Mouse (Mus musculus) erythroblast, embryonic 14.5 days (primary cell): ENCODE results near the gene Snx33. TPM values are rescaled to one million over a fixed set of nuclear protein-coding genes. Genes with fewer than 3 reads are reported as not detected.

Experiments
- H3K27me3 ChIP-seq: 2 replicates; pipeline ENCODE4 v1.6.1; 2012; ENCODE audit warnings: inconsistent platforms; ENCODE audit not compliant: control insufficient read depth
- H3K36me3 ChIP-seq: 2 replicates; pipeline ENCODE4 v1.6.1; 2012; ENCODE audit warnings: mild to moderate bottlenecking, inconsistent platforms; ENCODE audit not compliant: control insufficient read depth
- H3K4me1 ChIP-seq: 2 replicates; pipeline ENCODE4 v1.6.1; 2012; ENCODE audit warnings: inconsistent platforms; ENCODE audit not compliant: control insufficient read depth
- H3K4me3 ChIP-seq: replicated peaks from 2 replicates; pipeline ENCODE3; 2012; ENCODE audit warnings: moderate library complexity, mild to moderate bottlenecking, inconsistent platforms
- H3K9me3 ChIP-seq: 2 replicates; pipeline ENCODE4 v1.6.1; 2012; ENCODE audit warnings: low read length, inconsistent platforms, mixed read lengths; ENCODE audit not compliant: control insufficient read depth
- GATA1 ChIP-seq: IDR thresholded peaks from 2 replicates; pipeline ENCODE4 v1.6.1; 2012; ENCODE audit warnings: low read length, inconsistent platforms, mixed read lengths
- TAL1 ChIP-seq: IDR thresholded peaks from 3 replicates; pipeline ENCODE4 v1.6.1; 2012; ENCODE audit warnings: low read length, inconsistent platforms, mixed read lengths
- polyA plus RNA-seq: library from polyadenylated mRNA; stranded (reverse); fragments of >175 nt; gene quantifications from 2 replicates; pipeline ENCODE4 v1.2.3, GENCODE M21; 2012

Gene Snx33
- polyA plus RNA-seq, 1 experiment, result not detected

- Histone ChIP-seq H3K27me3 (no peaks in the 10 kb centered on the region), H3K4me1 (peaks cover 4% of the 10 kb centered on the region), H3K9me3 (no peaks in the 10 kb centered on the region), H3K36me3 (no peaks in the 10 kb centered on the region), H3K4me3 (no peak overlapping the region)
- TF ChIP-seq GATA1 (no peak), TAL1 (no peak)
Measured at GRCm38 (mm10) chr9:56886601-56887000, 41.6 kb downstream of the Snx33 start.

GRCm38 (mm10) chr9:56886113-56886512, 42.1 kb downstream of the Snx33 start:
- no peak for TF ChIP-seq GATA1
- no peak for TF ChIP-seq TAL1
- H3K27me3 ChIP-seq, result no peaks in the 10 kb centered on the region
- no peaks in the 10 kb centered on the region for H3K9me3 ChIP-seq

DNA sequence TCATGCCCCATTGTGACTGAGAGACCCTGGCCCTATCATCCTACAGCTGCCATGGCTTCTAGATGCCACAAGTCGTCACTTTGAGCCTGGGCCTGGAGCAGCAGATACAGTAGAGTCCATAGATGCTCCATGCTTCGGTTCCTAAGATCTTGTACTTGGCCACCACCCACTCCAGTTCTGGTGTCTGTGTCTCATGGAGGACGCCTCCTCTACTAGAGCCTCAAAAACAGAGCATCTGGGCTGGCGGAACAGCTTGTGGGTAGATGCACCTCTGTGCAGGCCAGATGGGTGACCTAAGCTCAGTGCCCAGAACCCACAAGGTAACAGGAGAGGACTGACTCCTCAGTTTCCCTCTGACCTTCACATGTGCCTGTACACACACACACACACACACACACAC, 43.8 kb downstream of the Snx33 start:
- H3K4me3 ChIP-seq, result no peak overlapping the region
- no peak for TF ChIP-seq GATA1
- TF ChIP-seq TAL1, result no peak
- no peaks in the 10 kb centered on the region for H3K27me3 ChIP-seq
- H3K4me1 ChIP-seq, result no peaks in the 10 kb centered on the region
- H3K36me3 ChIP-seq, result no peaks in the 10 kb centered on the region
- no peaks in the 10 kb centered on the region for H3K9me3 ChIP-seq

More at GRCm38 (mm10) chr9:56886113-56886512, 42.1 kb downstream of the Snx33 start:
- no peak overlapping the region for H3K4me3 ChIP-seq
- H3K36me3 ChIP-seq, result no peaks in the 10 kb centered on the region
- H3K4me1 ChIP-seq, result peaks cover 4% of the 10 kb centered on the region

DNA sequence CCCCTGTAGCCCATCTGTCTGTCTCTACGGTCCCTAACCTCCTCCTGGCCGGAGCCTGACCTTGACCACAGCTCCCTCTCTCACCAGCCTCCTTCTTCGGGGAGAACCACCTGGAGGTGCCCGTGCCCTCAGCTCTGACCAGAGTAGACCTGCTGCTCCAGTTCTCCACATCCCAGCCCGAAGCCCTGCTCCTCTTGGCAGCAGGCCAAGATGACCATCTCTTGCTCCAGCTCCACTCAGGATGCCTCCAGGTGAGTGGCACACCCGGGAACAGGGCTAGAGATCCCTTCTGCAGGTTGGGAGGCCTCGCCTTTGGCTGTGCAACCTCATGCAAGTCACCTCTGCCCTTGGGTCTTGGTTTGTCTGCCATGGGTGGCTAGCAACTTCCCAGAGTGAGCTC, 44.7 kb downstream of the Snx33 start:
- Histone ChIP-seq H3K27me3 (no peaks in the 10 kb centered on the region), H3K9me3 (no peaks in the 10 kb centered on the region), H3K36me3 (no peaks in the 10 kb centered on the region), H3K4me1 (no peaks in the 10 kb centered on the region), H3K4me3 (no peak overlapping the region)
- no peak for TF ChIP-seq TAL1
- no peak for TF ChIP-seq GATA1

- Histone ChIP-seq H3K9me3 (no peaks in the 10 kb centered on the region), H3K36me3 (no peaks in the 10 kb centered on the region), H3K4me1 (no peaks in the 10 kb centered on the region), H3K27me3 (no peaks in the 10 kb centered on the region), H3K4me3 (no peak overlapping the region)
- TF ChIP-seq GATA1, result no peak
- TF ChIP-seq TAL1, result no peak
Measured at GRCm38 (mm10) chr9:56882818-56883217, 45.4 kb downstream of the Snx33 start.

GRCm38 (mm10) chr9:56882283-56882682, 45.9 kb downstream of the Snx33 start:
- Histone ChIP-seq H3K36me3 (no peaks in the 10 kb centered on the region), H3K27me3 (no peaks in the 10 kb centered on the region), H3K4me3 (no peak overlapping the region), H3K4me1 (no peaks in the 10 kb centered on the region), H3K9me3 (no peaks in the 10 kb centered on the region)
- TF ChIP-seq GATA1 (no peak), TAL1 (no peak)

GRCm38 (mm10) chr9:56881539-56882082, 46.6 kb downstream of the Snx33 start:
- Histone ChIP-seq H3K27me3 (no peaks in the 10 kb centered on the region), H3K4me1 (no peaks in the 10 kb centered on the region), H3K4me3 (no peak overlapping the region), H3K36me3 (no peaks in the 10 kb centered on the region), H3K9me3 (no peaks in the 10 kb centered on the region)
- no peak for TF ChIP-seq GATA1
- no peak for TF ChIP-seq TAL1

- Histone ChIP-seq H3K4me1 (no peaks in the 10 kb centered on the region), H3K36me3 (no peaks in the 10 kb centered on the region), H3K9me3 (no peaks in the 10 kb centered on the region), H3K4me3 (no peak overlapping the region), H3K27me3 (no peaks in the 10 kb centered on the region)
- no peak for TF ChIP-seq GATA1
- TF ChIP-seq TAL1, result no peak
Measured at GRCm38 (mm10) chr9:56880790-56881189, 47.4 kb downstream of the Snx33 start.

GRCm38 (mm10) chr9:56877284-56877683, 50.9 kb downstream of the Snx33 start:
- TF ChIP-seq GATA1, result no peak
- TF ChIP-seq TAL1, result no peak
- H3K27me3 ChIP-seq, result no peaks in the 10 kb centered on the region

DNA sequence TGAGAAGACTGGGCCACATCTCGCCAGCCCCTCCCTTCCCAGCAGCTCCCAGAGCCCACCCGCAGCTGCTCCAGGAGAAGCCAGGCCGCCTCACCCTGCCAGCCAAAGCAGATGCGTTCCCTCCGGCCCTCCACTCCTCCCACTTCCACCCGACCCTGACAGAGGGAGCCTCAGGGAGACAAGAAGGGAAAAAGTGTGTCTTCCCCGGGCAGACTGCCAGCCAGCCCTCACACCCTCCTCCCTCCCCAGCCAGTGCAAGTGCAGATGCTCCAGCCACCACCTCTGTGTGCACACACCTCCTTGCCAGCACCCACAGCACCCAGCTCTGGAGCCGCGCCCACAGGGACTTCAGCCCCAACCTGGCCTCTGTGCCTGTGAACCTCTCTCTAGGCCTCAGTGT, 51.4 kb downstream of the Snx33 start:
- no peak for TF ChIP-seq TAL1
- TF ChIP-seq GATA1, result no peak
- Histone ChIP-seq H3K4me1 (no peaks in the 10 kb centered on the region), H3K9me3 (no peaks in the 10 kb centered on the region), H3K27me3 (no peaks in the 10 kb centered on the region), H3K4me3 (no peak overlapping the region), H3K36me3 (no peaks in the 10 kb centered on the region)

More at GRCm38 (mm10) chr9:56877284-56877683, 50.9 kb downstream of the Snx33 start:
- H3K9me3 ChIP-seq, result no peaks in the 10 kb centered on the region
- H3K4me1 ChIP-seq, result no peaks in the 10 kb centered on the region
- no peak overlapping the region for H3K4me3 ChIP-seq
- no peaks in the 10 kb centered on the region for H3K36me3 ChIP-seq
